Mouse (Mus musculus) kidney, adult 2 months (tissue): ENCODE data around the gene Cntnap5a. TPM values are rescaled to one million over a fixed set of nuclear protein-coding genes. Genes with fewer than 3 reads are reported as not detected.

ENCODE experiments used
- DNase-seq: peaks from one replicate; pipeline ENCODE4 v3.0.0; 2021
- H3K27ac ChIP-seq: fragments of 200-500 bp; 2 replicates; pipeline ENCODE4 v1.5.1; 2012; ENCODE audit warnings: low read depth, low read length, control low read depth, inconsistent platforms; ENCODE audit not compliant: insufficient read depth
- H3K27me3 ChIP-seq: fragments of 200-500 bp; replicated peaks from 2 replicates; pipeline ENCODE4 v1.6.1; 2012; ENCODE audit warnings: mild to moderate bottlenecking, moderate library complexity, low read length, inconsistent platforms; ENCODE audit not compliant: control insufficient read depth, insufficient read depth
- H3K36me3 ChIP-seq: fragments of 200-500 bp; 2 replicates; pipeline ENCODE4 v1.6.1; 2012; ENCODE audit warnings: mild to moderate bottlenecking, moderate library complexity, low read length, inconsistent platforms; ENCODE audit not compliant: control insufficient read depth, insufficient read depth
- H3K4me1 ChIP-seq: fragments of 200-500 bp; 2 replicates; pipeline ENCODE4 v1.6.1; 2011; ENCODE audit warnings: low read length; ENCODE audit not compliant: control insufficient read depth, insufficient read depth
- H3K4me3 ChIP-seq: fragments of 200-500 bp; 2 replicates; pipeline ENCODE4 v1.5.1; 2011; ENCODE audit warnings: mild to moderate bottlenecking, low read depth, low read length, control low read depth; ENCODE audit not compliant: insufficient read depth
- CTCF ChIP-seq: fragments of 200-500 bp; conservative IDR thresholded peaks from 2 replicates; pipeline ENCODE4 v1.5.1; 2011; ENCODE audit warnings: low read depth, mild to moderate bottlenecking, control low read depth, low read length, moderate library complexity, mixed read lengths; ENCODE audit not compliant: insufficient read depth, insufficient read length
- POLR2A ChIP-seq: fragments of 200-500 bp; IDR thresholded peaks from one replicate; pipeline ENCODE4 v1.6.1; 2011; ENCODE audit warnings: low read depth, low read length, control low read depth
- WGBS: fragments of 180-500 bp; shearing (Covaris S2); methylation state at CpG from one replicate; pipeline ENCODE4 v1.1.7; 2018; 5-methylcytosine and 5-hydroxymethylcytosine counted together
- polyA plus RNA-seq: library from polyadenylated mRNA; depleted of rRNA; stranded (reverse); fragments of >200 nt; gene quantifications from 2 replicates; pipeline ENCODE4 v1.2.3, GENCODE M21; 2012

Gene Cntnap5a
- polyA plus RNA-seq, 1 experiment = 0.02 TPM

DNA sequence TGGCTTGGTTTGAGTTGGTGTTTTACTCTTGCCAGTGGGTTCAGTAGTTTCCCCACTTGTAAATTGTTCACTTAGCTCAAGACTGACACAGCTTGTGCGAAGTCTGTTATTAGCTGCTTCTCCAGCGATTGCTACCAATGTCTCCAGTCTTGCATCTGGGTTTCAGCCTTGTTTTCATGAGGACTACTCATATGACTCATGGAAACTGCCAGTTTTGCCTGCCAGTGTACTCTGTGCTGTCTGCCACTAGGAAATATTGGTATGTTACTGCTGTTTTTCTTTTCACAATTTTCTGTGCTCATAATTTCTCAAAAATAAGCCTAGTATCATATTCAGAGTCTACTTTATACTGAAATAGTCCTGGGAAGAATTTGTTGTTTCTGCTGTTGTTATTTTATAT lies 272.0 kb downstream of the Cntnap5a start:
- Histone ChIP-seq H3K36me3 (no peaks in the 10 kb centered on the region), H3K27me3 (no peaks in the 10 kb centered on the region; the same call in 1 of the 2 replicates), H3K4me1 (no peaks in the 10 kb centered on the region), H3K27ac (no peak overlapping the region), H3K4me3 (no peak overlapping the region)
- 84% methylated on average over 2 of the region's 2 CpGs for WGBS
- TF ChIP-seq POLR2A (no peak), CTCF (no peak)
- no peak for DNase-seq

GRCm38 (mm10) chr1:115964993-115965575 lies 280.5 kb downstream of the Cntnap5a start:
- H3K27ac ChIP-seq = no peak overlapping the region
- no peaks in the 10 kb centered on the region for H3K27me3 ChIP-seq
- H3K36me3 ChIP-seq = no peaks in the 10 kb centered on the region
- 66% methylated on average over 4 of the region's 4 CpGs for WGBS
- no peak overlapping the region for H3K4me3 ChIP-seq
- no peaks in the 10 kb centered on the region for H3K4me1 ChIP-seq
- no peak for DNase-seq
- TF ChIP-seq CTCF = no peak
- no peak for TF ChIP-seq POLR2A

- no peak for TF ChIP-seq POLR2A
- TF ChIP-seq CTCF = no peak
- 56% methylated on average over 1 of the region's 1 CpGs for whole genome bisulfite sequencing
Observed at GRCm38 (mm10) chr1:115990204-115990603, 305.6 kb downstream of the Cntnap5a start.

DNA sequence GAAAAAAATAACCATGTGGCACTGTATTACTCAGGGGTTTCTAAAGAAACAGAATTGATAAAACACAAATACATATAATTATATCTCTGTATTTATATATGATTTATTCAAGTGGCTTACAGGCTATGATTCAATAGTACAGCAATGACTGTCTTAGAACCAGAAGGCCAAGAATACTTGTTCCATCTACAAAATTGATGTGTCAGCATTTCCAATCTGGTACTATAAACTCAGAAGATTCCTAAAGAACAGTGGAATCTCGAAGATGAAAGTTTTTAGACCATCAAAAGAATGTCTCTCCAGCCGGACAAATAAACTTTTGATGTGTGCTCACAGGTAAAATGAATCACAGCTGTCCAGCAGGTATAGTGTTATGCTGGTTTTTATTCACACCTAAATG lies 331.2 kb downstream of the Cntnap5a start:
- TF ChIP-seq CTCF (no peak), POLR2A (no peak)
- H3K27me3 ChIP-seq = no peaks in the 10 kb centered on the region
- no peaks in the 10 kb centered on the region for H3K36me3 ChIP-seq
- no peak for DNase-seq
- no peak overlapping the region for H3K4me3 ChIP-seq
- no peaks in the 10 kb centered on the region for H3K4me1 ChIP-seq
- WGBS = 64% methylated on average over 2 of the region's 2 CpGs
- no peak overlapping the region for H3K27ac ChIP-seq

More at GRCm38 (mm10) chr1:115990204-115990603, 305.6 kb downstream of the Cntnap5a start:
- Histone ChIP-seq H3K36me3 (no peaks in the 10 kb centered on the region), H3K27me3 (no peaks in the 10 kb centered on the region), H3K4me1 (no peaks in the 10 kb centered on the region), H3K27ac (no peak overlapping the region), H3K4me3 (no peak overlapping the region)
- peak; percentile 47 for DNase-seq

DNA sequence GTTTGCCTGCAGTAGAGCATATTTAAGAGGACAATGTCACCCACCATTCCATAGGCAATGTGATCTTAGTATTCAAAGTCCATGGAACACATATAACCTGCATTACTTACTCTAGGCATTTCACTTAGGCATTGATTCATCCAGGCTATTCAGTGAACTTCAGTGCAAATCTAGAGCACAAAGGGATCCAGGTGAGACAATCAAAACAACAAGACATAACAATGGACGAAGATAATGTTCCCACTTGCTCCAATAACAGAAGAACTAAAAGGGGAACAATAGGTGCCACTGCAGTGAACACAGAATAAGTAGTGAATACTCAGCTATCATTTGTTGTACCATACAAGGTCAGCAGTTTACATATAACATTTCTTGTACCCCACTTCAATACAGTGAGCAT lies 345.1 kb downstream of the Cntnap5a start:
- WGBS = 69% methylated on average over 1 of the region's 1 CpGs
- TF ChIP-seq POLR2A (no peak), CTCF (no peak)
- Histone ChIP-seq H3K4me1 (no peaks in the 10 kb centered on the region), H3K27ac (no peak overlapping the region), H3K4me3 (no peak overlapping the region), H3K27me3 (no peaks in the 10 kb centered on the region), H3K36me3 (no peaks in the 10 kb centered on the region)
- no peak for DNase-seq

DNA sequence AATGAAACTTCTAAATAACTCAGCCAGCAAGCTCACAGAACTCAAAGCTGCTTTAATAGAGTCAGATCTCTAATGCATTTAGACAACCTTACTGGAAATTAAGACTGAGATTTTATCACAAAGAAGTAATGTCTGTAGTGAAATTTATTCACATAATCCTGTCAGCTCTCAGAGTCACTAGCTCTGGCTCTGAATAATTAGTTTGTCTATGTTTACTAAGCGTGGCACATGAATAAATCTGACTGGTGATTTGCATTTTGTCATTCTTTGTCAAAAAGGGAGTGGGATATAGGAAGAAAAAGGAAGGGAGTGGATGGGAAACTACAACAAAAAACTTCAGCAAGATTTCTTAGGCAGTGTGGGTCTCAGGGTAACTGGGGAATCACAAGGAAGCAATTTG lies 351.3 kb downstream of the Cntnap5a start:
- no peak overlapping the region for H3K4me3 ChIP-seq
- no peaks in the 10 kb centered on the region for H3K4me1 ChIP-seq
- H3K27me3 ChIP-seq = no peaks in the 10 kb centered on the region
- no peak for DNase-seq
- WGBS = 33% methylated on average over 1 of the region's 1 CpGs
- H3K36me3 ChIP-seq = no peaks in the 10 kb centered on the region
- no peak overlapping the region for H3K27ac ChIP-seq
- TF ChIP-seq POLR2A (no peak), CTCF (no peak)

DNA sequence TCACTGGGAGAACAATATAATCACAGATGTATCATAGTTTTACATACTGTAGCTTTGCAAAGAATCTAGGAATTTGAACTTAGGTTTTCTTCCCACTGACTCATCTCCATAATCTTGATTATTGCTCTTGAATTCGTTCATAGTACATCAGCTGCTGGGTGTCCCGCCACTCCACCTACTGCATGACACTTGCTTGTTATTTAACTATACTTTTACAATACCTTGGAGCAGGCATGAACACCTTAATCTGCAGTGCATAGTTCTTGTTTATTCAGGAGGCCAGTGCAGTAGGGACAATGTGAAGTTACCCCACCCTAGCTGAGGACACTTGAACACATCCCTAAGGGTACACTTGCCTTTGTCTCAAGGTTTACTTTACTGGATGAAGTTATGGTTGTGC lies 352.3 kb downstream of the Cntnap5a start:
- Histone ChIP-seq H3K27me3 (no peaks in the 10 kb centered on the region), H3K27ac (no peak overlapping the region), H3K4me3 (no peak overlapping the region), H3K36me3 (no peaks in the 10 kb centered on the region), H3K4me1 (no peaks in the 10 kb centered on the region)
- TF ChIP-seq CTCF (no peak), POLR2A (no peak)
- DNase-seq = no peak
- 73% methylated on average over 2 of the region's 2 CpGs for WGBS

GRCm38 (mm10) chr1:116044083-116044482 lies 359.5 kb downstream of the Cntnap5a start:
- Histone ChIP-seq H3K27me3 (no peaks in the 10 kb centered on the region), H3K36me3 (no peaks in the 10 kb centered on the region), H3K4me1 (no peaks in the 10 kb centered on the region), H3K27ac (no peak overlapping the region), H3K4me3 (no peak overlapping the region)
- no peak for TF ChIP-seq POLR2A
- no peak for TF ChIP-seq CTCF
- WGBS = 36% methylated on average over 1 of the region's 1 CpGs
- no peak for DNase-seq
